In genomic region chr2:162740523-162740922, GRCm38 (mm10) we compare ENCODE assay signal across 18 mouse cellular contexts.
"Had no signal": no experiment of that assay in that cellular context is flagged by ENCODE, and none has a peak within 500 bp of the region (broad histone marks: within the 10 kb centered on the region; RNA-seq: fewer than 3 reads in every experiment).

No protein-coding gene starts in this region.

- H3K36me3 ChIP-seq: limb, embryonic 10.5 days; limb, embryonic 13.5 days; liver, embryonic 12.5 days; liver, embryonic 15.5 days; lung, embryonic 15.5 days; stomach, embryonic 15.5 days had no signal

- ATAC-seq: liver, embryonic 12.5 days had no signal

- H3K9me3 ChIP-seq: limb, embryonic 10.5 days; limb, embryonic 13.5 days; liver, embryonic 12.5 days; liver, embryonic 15.5 days; lung, embryonic 15.5 days; stomach, embryonic 15.5 days had no signal

- H3K4me3 ChIP-seq: limb, embryonic 10.5 days; limb, embryonic 13.5 days; liver, embryonic 12.5 days; liver, embryonic 15.5 days; lung, embryonic 15.5 days; stomach, embryonic 15.5 days had no signal

- H3K4me1 ChIP-seq: limb, embryonic 10.5 days; limb, embryonic 13.5 days; liver, embryonic 12.5 days; liver, embryonic 15.5 days; lung, embryonic 15.5 days; stomach, embryonic 15.5 days had no signal

- H3K9ac ChIP-seq: limb, embryonic 13.5 days; liver, embryonic 12.5 days; liver, embryonic 15.5 days; lung, embryonic 15.5 days; stomach, embryonic 15.5 days had no signal

- H3K4me2 ChIP-seq: limb, embryonic 13.5 days; liver, embryonic 12.5 days; liver, embryonic 15.5 days; lung, embryonic 15.5 days; midbrain, embryonic 11.5 days; stomach, embryonic 15.5 days had no signal

- H3K27me3 ChIP-seq: limb, embryonic 13.5 days; liver, embryonic 12.5 days; liver, embryonic 15.5 days; lung, embryonic 15.5 days; stomach, embryonic 15.5 days had no signal

- H3K27ac ChIP-seq: limb, embryonic 10.5 days; limb, embryonic 13.5 days; liver, embryonic 12.5 days; liver, embryonic 15.5 days; lung, embryonic 15.5 days; stomach, embryonic 15.5 days had no signal

- DNase-seq: kidney, postnatal 14 days; kidney, postnatal 4 days; liver; lung, adult 18-20 months; lung, postnatal 14 days; lung, postnatal 4 days; midbrain, embryonic 14.5 days; right cerebral cortex, postnatal 25 days; spleen, adult 18-20 months; thymus, adult 18-20 months; thymus, postnatal 36 days had no signal
